Mouse (Mus musculus) embryonic facial prominence, embryonic 10.5 days (tissue): Measurements from ENCODE around the gene Cyp2d40. TPM values are rescaled to one million over a fixed set of nuclear protein-coding genes. Genes with fewer than 3 reads are reported as not detected.

Experiments used
- DNase-seq: peaks from one replicate; pipeline ENCODE4 v3.0.0-alpha.2; 2017; ENCODE audit warnings: low spot score
- H3K27ac ChIP-seq: fragments of 300-500 bp; sonication (generic); replicated peaks from 2 replicates; pipeline ENCODE4 v1.5.1; 2016; ENCODE audit warnings: mild to moderate bottlenecking
- H3K27me3 ChIP-seq: fragments of 300-500 bp; sonication (generic); replicated peaks from 2 replicates; pipeline ENCODE4 v1.6.1; 2016; ENCODE audit warnings: low read depth, mild to moderate bottlenecking; ENCODE audit not compliant: poor library complexity, severe bottlenecking
- H3K36me3 ChIP-seq: fragments of 300-500 bp; sonication (generic); replicated peaks from 2 replicates; pipeline ENCODE4 v1.6.1; 2016; ENCODE audit warnings: mild to moderate bottlenecking, moderate library complexity
- H3K4me1 ChIP-seq: fragments of 300-500 bp; sonication (generic); 2 replicates; pipeline ENCODE4 v1.6.1; 2016
- H3K4me3 ChIP-seq: fragments of 300-500 bp; sonication (generic); 2 replicates; pipeline ENCODE4 v1.5.1; 2016; ENCODE audit warnings: mild to moderate bottlenecking, moderate library complexity
- H3K9me3 ChIP-seq: fragments of 300-500 bp; sonication (generic); 2 replicates; pipeline ENCODE4 v1.6.1; 2016; ENCODE audit warnings: mild to moderate bottlenecking
- WGBS: fragments of 180-500 bp; shearing (Covaris S2); methylation state at CpG from one replicate; pipeline ENCODE4 v1.1.7; 2016; 5-methylcytosine and 5-hydroxymethylcytosine counted together
- polyA plus RNA-seq: library from polyadenylated mRNA; unstranded; fragments of >200 nt; fragmentation: Nextera tagmentation; extraction: Ambion mirVana; gene quantifications from 2 replicates; pipeline ENCODE4 v1.2.1, GENCODE M21; 2016

Gene Cyp2d40
- polyA plus RNA-seq, result not detected in 2 replicates

GRCm38 (mm10) chr15:82763631-82764420 is at the start of gene Cyp2d40:
Cyp2d40 (minus strand) TSS chr15:82764183.
- DNase-seq, result no peak
- H3K36me3 ChIP-seq, result no peaks in the 10 kb centered on the region
- no peaks in the 10 kb centered on the region for H3K27me3 ChIP-seq
- no peak within 1 kb of the TSS for H3K4me3 ChIP-seq
- WGBS, result 93% methylated on average over 9 of the region's 9 CpGs
- H3K27ac ChIP-seq, result no peak within 1 kb of the TSS
- H3K4me1 ChIP-seq, result no peaks in the 10 kb centered on the region
- H3K9me3 ChIP-seq, result no peaks in the 10 kb centered on the region

- Histone ChIP-seq H3K36me3 (peaks cover 57% of the 10 kb centered on the region), H3K9me3 (no peaks in the 10 kb centered on the region), H3K4me3 (no peak overlapping the region), H3K4me1 (peaks cover 3% of the 10 kb centered on the region; the same call in 1 of the 2 replicates), H3K27me3 (no peaks in the 10 kb centered on the region), H3K27ac (no peak overlapping the region)
- no peak for DNase-seq
- WGBS, result 90% methylated on average over 1 of the region's 1 CpGs
Observed at GRCm38 (mm10) chr15:82810556-82810955, 46.6 kb upstream of the Cyp2d40 start.

GRCm38 (mm10) chr15:82809511-82809910 is 45.5 kb upstream of the Cyp2d40 start:
- 84% methylated on average over 6 of the region's 6 CpGs for WGBS
- H3K27ac ChIP-seq, result no peak overlapping the region
- H3K27me3 ChIP-seq, result no peaks in the 10 kb centered on the region
- H3K4me3 ChIP-seq, result no peak overlapping the region
- no peaks in the 10 kb centered on the region for H3K9me3 ChIP-seq
- H3K4me1 ChIP-seq, result peaks cover 3% of the 10 kb centered on the region; the same call in 1 of the 2 replicates
- H3K36me3 ChIP-seq, result peaks cover 49% of the 10 kb centered on the region
- DNase-seq, result no peak

- no peak for DNase-seq
- Histone ChIP-seq H3K27ac (no peak overlapping the region), H3K4me1 (peaks cover 3% of the 10 kb centered on the region; the same call in 1 of the 2 replicates), H3K27me3 (no peaks in the 10 kb centered on the region), H3K9me3 (no peaks in the 10 kb centered on the region), H3K4me3 (no peak overlapping the region), H3K36me3 (peaks cover 29% of the 10 kb centered on the region)
- 85% methylated on average over 5 of the region's 5 CpGs for WGBS
Observed at GRCm38 (mm10) chr15:82806969-82807763, 43.2 kb upstream of the Cyp2d40 start.

- DNase-seq, result peak; percentile 78
Observed at GRCm38 (mm10) chr15:82804708-82805639, 41.0 kb upstream of the Cyp2d40 start.

GRCm38 (mm10) chr15:82795936-82796440 is 32.0 kb upstream of the Cyp2d40 start:
- 78% methylated on average over 3 of the region's 3 CpGs for WGBS
- DNase-seq, result no peak

More at GRCm38 (mm10) chr15:82804708-82805639, 41.0 kb upstream of the Cyp2d40 start:
- 75% methylated on average over 5 of the region's 5 CpGs for WGBS
- H3K27ac ChIP-seq, result no peak overlapping the region
- H3K4me3 ChIP-seq, result no peak overlapping the region
- H3K27me3 ChIP-seq, result no peaks in the 10 kb centered on the region
- H3K36me3 ChIP-seq, result peaks cover 7% of the 10 kb centered on the region
- peaks cover 3% of the 10 kb centered on the region; the same call in 1 of the 2 replicates for H3K4me1 ChIP-seq
- H3K9me3 ChIP-seq, result no peaks in the 10 kb centered on the region

GRCm38 (mm10) chr15:82794277-82794676 is 30.3 kb upstream of the Cyp2d40 start, which contains the start of gene Cyp2d26:
Cyp2d26 (minus strand) TSS chr15:82794294.
- Histone ChIP-seq H3K27me3 (no peaks in the 10 kb centered on the region), H3K4me3 (no peak within 1 kb of the TSS), H3K36me3 (no peaks in the 10 kb centered on the region), H3K9me3 (no peaks in the 10 kb centered on the region), H3K27ac (no peak within 1 kb of the TSS), H3K4me1 (no peaks in the 10 kb centered on the region)
- no peak for DNase-seq
- 93% methylated on average over 5 of the region's 5 CpGs for WGBS

More at GRCm38 (mm10) chr15:82795936-82796440, 32.0 kb upstream of the Cyp2d40 start:
- Histone ChIP-seq H3K27ac (no peak overlapping the region), H3K4me1 (no peaks in the 10 kb centered on the region), H3K9me3 (no peaks in the 10 kb centered on the region), H3K4me3 (no peak overlapping the region), H3K36me3 (no peaks in the 10 kb centered on the region), H3K27me3 (no peaks in the 10 kb centered on the region)

- WGBS, result 86% methylated on average over 6 of the region's 6 CpGs
- H3K36me3 ChIP-seq, result no peaks in the 10 kb centered on the region
- no peaks in the 10 kb centered on the region for H3K9me3 ChIP-seq
- no peak overlapping the region for H3K4me3 ChIP-seq
- no peak for DNase-seq
- no peak overlapping the region for H3K27ac ChIP-seq
- H3K27me3 ChIP-seq, result no peaks in the 10 kb centered on the region
- H3K4me1 ChIP-seq, result no peaks in the 10 kb centered on the region
Observed at GRCm38 (mm10) chr15:82793868-82794267, 29.9 kb upstream of the Cyp2d40 start.

GRCm38 (mm10) chr15:82793454-82793853 is 29.5 kb upstream of the Cyp2d40 start:
- H3K36me3 ChIP-seq, result no peaks in the 10 kb centered on the region
- H3K27ac ChIP-seq, result no peak overlapping the region
- H3K27me3 ChIP-seq, result no peaks in the 10 kb centered on the region
- no peaks in the 10 kb centered on the region for H3K9me3 ChIP-seq
- H3K4me1 ChIP-seq, result no peaks in the 10 kb centered on the region
- DNase-seq, result no peak
- 80% methylated on average over 1 of the region's 1 CpGs for WGBS
- no peak overlapping the region for H3K4me3 ChIP-seq

GRCm38 (mm10) chr15:82792566-82792965 is 28.6 kb upstream of the Cyp2d40 start:
- Histone ChIP-seq H3K27me3 (no peaks in the 10 kb centered on the region), H3K9me3 (no peaks in the 10 kb centered on the region), H3K36me3 (no peaks in the 10 kb centered on the region), H3K4me1 (no peaks in the 10 kb centered on the region), H3K27ac (no peak overlapping the region), H3K4me3 (no peak overlapping the region)
- DNase-seq, result no peak
- WGBS, result 93% methylated on average over 11 of the region's 11 CpGs

GRCm38 (mm10) chr15:82784581-82784980 is 20.6 kb upstream of the Cyp2d40 start:
- H3K4me3 ChIP-seq, result no peak overlapping the region
- H3K36me3 ChIP-seq, result no peaks in the 10 kb centered on the region
- no peaks in the 10 kb centered on the region for H3K9me3 ChIP-seq
- no peaks in the 10 kb centered on the region for H3K4me1 ChIP-seq
- 78% methylated on average over 1 of the region's 1 CpGs for WGBS
- no peak overlapping the region for H3K27ac ChIP-seq
- no peak for DNase-seq
- H3K27me3 ChIP-seq, result no peaks in the 10 kb centered on the region

- Histone ChIP-seq H3K4me3 (no peak overlapping the region), H3K9me3 (no peaks in the 10 kb centered on the region), H3K36me3 (no peaks in the 10 kb centered on the region), H3K4me1 (no peaks in the 10 kb centered on the region), H3K27ac (no peak overlapping the region), H3K27me3 (no peaks in the 10 kb centered on the region)
- no peak for DNase-seq
- 83% methylated on average over 1 of the region's 1 CpGs for WGBS
Observed at GRCm38 (mm10) chr15:82783800-82784199, 19.8 kb upstream of the Cyp2d40 start.
